Mouse (Mus musculus): ENCODE measurements around the gene Nap1l5.
"Not testable (repeated sequence)": the region's sequence is repeated elsewhere in the genome, so short reads cannot be mapped to it uniquely, and the experiment has no call there.

Nap1l5 gene

GRCm38 (mm10) chr6:58907791-58908190 is 915 bp upstream of the Nap1l5 start:
- in situ Hi-C loops (cut with MboI, MseI), result no loop called here

DNA sequence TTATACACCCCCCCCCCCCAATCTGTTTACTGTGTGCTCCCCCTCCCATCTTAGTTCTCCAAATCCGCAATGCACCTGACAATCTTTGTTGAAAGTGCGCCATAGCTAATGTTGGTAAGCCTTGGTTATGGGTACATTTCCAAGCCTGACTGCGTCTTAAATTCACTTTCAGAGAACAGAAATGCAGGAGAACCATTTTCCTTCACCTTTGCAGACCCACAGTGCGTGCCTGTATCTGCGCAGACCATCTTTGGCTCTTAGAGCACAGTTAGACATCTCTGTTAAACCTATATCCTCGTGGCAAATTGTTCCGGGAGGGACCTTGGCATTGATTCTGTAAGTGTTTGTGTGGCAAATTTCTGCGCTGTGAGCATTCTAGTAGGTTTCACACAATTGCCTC is 460 bp upstream of the Nap1l5 start:
- in situ Hi-C loops (cut with MboI, MseI), result no loop called here

GRCm38 (mm10) chr6:58904551-58904950 is 2.3 kb downstream of the Nap1l5 start:
- in situ Hi-C loops (cut with MboI, MseI), result no loop called here

- in situ Hi-C loops (cut with MboI, MseI), result no loop called here
Observed at GRCm38 (mm10) chr6:58903171-58903570, 3.7 kb downstream of the Nap1l5 start.

DNA sequence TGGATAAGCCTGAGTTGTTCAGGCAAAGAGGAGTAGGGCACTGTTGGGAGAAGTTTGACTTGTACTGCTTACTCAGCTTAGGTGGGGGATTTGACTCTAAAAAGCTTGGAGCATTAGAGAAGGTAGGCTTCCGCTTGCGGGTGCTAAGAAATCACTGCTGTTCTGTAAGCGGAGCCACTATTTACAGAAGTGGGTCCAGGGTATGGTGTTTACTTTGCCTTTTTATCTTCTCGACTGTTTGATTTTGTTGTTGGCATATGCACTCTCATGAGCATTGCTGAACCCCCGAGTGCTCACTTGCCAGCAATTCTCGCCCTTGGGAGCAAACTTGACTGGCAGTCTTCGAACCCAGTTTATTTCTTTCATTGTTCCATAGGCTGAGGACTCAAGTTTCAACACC is 6.3 kb downstream of the Nap1l5 start:
- in situ Hi-C loops (cut with MboI, MseI), result no loop called here

GRCm38 (mm10) chr6:58899076-58899475 is 7.8 kb downstream of the Nap1l5 start:
- in situ Hi-C loops (cut with MboI, MseI), result no loop called here

- in situ Hi-C loops (cut with MboI, MseI), result no loop called here
Observed at GRCm38 (mm10) chr6:58896648-58897047, 10.2 kb downstream of the Nap1l5 start.

DNA sequence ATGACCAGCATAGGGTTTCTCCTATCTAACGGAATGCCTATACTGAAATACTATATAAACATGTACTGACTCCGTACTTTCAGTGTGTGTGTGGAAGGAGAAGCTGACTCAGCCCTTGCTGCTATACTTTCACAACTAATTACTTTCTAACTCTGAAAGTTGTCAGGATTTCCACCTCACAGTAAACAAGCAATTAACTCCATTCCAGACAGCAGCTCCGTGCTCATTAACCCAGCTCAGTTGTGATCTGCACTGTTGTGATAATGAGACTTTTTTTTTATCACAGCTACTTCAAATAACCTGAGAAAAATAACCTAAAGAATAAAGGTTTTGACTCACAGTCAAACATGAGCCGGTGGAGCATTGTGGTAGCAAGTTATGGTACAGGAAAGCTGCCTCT is 11.9 kb downstream of the Nap1l5 start:
- in situ Hi-C loops (cut with MboI, MseI), result no loop called here

DNA sequence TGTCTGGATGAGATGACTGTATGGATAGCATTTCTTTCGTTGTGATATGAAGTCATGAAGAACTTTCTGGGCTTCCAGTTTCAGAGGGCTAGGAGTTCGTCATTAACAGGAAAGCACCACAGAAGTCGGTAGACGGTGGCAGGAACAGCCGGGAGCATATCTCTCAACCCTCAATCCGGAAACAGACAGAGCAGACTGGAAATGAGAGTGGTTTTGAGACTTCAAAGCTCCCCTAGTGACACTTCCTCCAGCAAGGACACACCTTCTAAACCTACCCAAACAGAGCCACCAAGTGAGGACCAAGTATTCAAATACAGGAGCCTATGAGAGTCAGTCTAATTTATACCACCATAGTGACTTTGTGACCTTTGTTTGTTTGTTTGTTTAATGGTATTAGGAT is 13.6 kb downstream of the Nap1l5 start:
- in situ Hi-C loops (cut with MboI, MseI), result no loop called here

DNA sequence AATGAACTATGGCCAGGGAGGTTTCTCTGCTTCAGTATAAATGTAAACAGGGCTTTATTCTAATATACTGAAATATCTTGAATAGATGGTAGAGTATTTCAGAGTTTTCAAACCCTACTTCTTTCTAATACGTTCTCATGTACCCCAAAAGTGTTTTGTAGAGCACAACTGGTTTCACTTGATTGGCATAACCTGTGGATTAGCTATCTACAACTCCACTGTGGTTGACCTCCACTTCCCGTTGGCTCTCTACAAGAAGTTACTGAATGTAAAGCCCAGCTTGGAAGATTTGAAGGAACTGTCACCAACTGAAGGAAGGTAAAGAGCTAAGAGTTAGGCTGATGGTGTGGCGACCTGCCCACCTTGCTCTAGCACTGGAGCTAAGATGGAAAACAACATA is 17.0 kb downstream of the Nap1l5 start:
- in situ Hi-C loops (cut with MboI, MseI), result no loop called here

DNA sequence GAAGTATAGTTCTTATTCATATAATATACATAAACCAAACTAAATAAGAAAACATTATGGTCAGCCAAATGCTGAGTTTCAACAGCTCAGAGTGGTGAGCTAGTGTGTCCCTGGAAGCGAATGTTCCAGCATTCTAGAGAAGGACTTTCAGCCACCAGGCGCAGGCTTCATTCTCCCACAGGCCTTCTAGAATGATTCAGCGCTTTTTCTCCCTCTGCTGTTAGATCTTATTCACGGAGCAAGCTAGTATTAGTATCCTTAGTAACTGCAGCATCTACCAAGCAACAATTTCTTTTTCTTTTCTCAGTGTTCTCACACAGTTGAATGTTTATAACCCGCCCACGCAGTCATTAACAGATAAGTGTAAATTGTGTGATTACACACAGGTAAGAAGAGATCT is 24.6 kb downstream of the Nap1l5 start:
- in situ Hi-C loops (cut with MboI, MseI), result no loop called here

DNA sequence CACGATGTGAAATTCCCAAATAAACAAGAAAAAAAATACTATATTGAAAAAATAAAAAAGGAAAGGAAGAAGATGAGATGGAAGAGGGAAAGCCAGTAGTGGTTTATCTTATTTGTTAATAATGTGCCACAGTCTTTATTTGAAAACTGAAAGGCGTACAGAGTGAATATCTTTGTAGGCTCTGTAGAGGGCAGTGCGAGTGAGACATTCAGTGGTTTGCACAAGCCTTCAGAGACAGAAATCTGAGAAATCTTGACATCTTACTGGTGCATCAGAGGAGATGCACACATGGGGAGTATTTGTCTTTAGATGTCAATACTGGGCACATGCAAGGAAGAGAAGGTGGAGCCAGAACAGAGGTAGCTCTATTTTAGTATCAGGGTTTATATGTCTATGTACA is 25.5 kb downstream of the Nap1l5 start:
- in situ Hi-C loops (cut with MboI, MseI), result no loop called here

DNA sequence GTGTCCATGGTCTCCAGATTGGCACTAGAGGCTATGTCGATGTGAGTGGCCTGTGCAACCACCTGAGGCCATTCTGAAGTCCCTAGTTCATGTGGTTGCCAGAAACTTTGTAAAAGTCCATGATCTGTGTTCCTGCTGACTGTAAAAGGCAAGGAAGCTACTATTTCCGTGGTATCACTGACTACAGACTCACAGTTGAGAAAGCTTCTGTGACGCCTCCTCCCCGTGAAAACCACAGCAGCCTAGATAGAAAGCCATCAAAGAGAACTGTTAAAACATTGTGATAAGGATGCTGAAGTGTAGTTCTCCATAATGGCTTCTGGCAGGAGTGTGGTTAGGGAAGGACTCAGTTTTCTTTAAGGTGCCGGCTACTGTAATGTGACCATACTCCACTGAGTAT is 26.0 kb downstream of the Nap1l5 start:
- in situ Hi-C loops (cut with MboI, MseI), result no loop called here

DNA sequence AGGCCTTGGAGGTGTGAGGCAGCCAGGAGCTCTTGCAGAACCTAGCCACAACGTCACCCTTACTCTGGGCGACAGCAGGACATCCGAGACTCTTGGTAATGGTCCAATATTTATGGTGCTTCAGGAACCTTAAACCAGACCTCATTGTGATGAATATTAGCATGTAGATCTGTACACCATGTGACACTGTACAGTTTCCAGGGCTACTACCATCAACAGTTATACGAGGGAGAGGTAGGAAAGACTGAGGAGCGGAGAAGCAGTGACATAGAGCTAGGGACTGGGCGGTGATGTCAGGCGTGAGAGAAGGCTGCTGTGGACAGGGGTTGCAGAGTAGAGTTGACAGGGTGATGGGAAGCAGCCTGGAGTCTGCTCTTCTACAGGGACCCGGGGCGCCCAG is 26.9 kb downstream of the Nap1l5 start:
- in situ Hi-C loops (cut with MboI, MseI), result loop anchor here in 1 of 2 experiments (10.0 kb wide), 1 partner anchor 725 kb away; no protein-coding TSS in a partner anchor

DNA sequence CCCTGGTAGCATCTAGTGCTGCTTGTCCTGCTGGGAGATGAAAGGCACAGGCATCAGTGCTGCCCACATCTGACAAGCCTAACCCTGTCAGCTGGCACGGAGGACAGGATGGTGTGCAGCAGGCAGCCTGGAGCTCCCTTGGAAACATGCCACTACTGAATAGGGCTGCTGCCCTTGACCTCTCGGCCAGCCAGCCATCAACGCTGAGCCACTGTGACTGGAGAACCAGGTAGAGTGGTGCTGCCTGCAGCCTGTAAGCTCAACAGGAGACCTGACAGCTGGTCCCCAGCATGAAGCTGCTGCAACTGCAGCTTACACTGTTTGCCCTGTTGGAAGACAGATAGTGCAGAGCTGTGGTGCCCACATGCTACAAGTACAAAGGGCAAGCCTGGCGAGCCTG is 27.3 kb downstream of the Nap1l5 start:
- in situ Hi-C loops (cut with MboI, MseI), result loop anchor here in 1 of 2 experiments (10.0 kb wide), 1 partner anchor 725 kb away; no protein-coding TSS in a partner anchor

- in situ Hi-C loops (cut with MboI, MseI), result not testable (repeated sequence)
Observed at GRCm38 (mm10) chr6:58867858-58868257, 39.0 kb downstream of the Nap1l5 start.

DNA sequence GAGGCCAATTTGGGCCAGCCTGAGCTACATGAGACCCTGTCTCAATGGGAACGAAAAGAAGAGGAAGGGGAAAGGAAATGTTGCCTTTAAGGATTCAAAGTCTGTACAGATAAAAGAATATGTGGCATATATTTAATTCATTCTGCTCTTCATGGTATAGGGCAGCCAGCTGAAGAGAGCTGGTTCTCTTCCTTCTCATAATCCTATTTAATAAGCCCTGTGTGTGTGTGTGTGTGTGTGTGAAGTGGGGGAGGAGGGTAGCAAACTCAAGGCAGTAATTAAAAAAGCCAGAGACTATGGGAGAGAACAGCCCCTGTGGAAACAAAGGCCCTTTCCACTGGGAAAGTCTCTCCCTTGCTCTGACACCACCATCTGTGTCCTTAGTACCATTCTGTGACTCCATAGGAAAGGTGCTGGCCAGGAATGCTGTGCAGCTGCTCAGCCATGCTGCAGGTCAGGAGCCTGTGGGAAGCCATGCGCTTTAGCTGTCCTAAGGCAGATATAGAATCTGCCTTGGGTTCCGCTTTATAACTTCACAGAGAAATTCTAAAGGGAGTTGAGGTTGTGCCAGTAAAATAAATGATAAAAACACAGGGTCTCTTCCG is 43.1 kb downstream of the Nap1l5 start:
- in situ Hi-C loops (cut with MboI, MseI), result no loop called here

GRCm38 (mm10) chr6:58862446-58862993 is 44.4 kb downstream of the Nap1l5 start:
- in situ Hi-C loops (cut with MboI, MseI), result no loop called here

DNA sequence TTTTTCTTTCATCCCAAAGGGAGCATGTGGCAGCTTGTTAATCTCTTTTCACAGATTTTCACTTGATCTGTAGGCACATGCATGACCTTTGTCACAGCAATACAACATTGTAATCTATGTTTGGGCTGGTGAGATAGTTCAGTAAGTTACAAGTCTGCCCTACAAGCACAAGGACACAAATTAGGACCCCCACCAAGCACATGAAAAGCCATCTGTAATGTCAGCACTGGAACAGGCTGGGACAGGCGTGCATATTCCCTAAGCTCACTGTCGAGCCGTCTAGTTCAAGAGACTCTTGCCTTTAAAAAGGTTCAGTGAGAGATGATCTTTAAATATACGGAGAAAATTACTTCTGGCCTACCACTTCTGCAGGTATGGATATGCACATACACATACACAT is 47.4 kb downstream of the Nap1l5 start:
- in situ Hi-C loops (cut with MboI, MseI), result no loop called here

DNA sequence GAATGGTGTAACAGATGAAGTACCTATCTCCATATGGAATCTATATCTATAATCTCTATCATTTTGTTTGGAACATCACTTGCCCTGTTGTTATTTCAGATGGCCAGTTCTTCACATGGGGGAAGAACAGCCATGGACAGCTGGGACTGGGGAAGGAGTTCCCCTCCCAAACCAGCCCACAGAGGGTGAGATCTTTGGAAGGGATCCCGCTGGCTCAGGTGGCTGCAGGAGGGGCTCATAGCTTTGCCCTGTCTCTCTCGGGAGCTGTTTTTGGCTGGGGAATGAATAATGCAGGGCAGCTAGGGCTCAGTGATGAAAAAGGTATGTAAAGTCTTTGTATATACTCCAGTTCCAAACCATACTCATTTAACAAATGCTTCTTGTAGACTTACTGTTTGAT is 50.4 kb downstream of the Nap1l5 start:
- in situ Hi-C loops (cut with MboI, MseI), result no loop called here

GRCm38 (mm10) chr6:58855676-58856367 is 51.1 kb downstream of the Nap1l5 start:
- in situ Hi-C loops (cut with MboI, MseI), result no loop called here
